Mouse (Mus musculus) cerebellum, postnatal 4 days (tissue): ENCODE data around the gene Phf12.
"Not testable (repeated sequence)": the region's sequence is repeated elsewhere in the genome, so short reads cannot be mapped to it uniquely, and the experiment has no call there.

ENCODE experiments used
- DNase-seq, 2 experiments: peaks; one replicate each; pipeline ENCODE4 v3.0.0; 2022; ENCODE audit warnings: low spot score in 2 of 2, mixed read lengths in 1 of 2

The Phf12 gene

GRCm38 (mm10) chr11:78031947-78032808 lies 49.6 kb downstream of the Phf12 start, which contains the start of gene Dhrs13:
Gene Dhrs13, plus strand, starts transcription at chr11:78032280.
- DNase-seq: peak; percentile 76 to 93

GRCm38 (mm10) chr11:78032809-78033195 lies 50.2 kb downstream of the Phf12 start:
- no peak for DNase-seq

DNA sequence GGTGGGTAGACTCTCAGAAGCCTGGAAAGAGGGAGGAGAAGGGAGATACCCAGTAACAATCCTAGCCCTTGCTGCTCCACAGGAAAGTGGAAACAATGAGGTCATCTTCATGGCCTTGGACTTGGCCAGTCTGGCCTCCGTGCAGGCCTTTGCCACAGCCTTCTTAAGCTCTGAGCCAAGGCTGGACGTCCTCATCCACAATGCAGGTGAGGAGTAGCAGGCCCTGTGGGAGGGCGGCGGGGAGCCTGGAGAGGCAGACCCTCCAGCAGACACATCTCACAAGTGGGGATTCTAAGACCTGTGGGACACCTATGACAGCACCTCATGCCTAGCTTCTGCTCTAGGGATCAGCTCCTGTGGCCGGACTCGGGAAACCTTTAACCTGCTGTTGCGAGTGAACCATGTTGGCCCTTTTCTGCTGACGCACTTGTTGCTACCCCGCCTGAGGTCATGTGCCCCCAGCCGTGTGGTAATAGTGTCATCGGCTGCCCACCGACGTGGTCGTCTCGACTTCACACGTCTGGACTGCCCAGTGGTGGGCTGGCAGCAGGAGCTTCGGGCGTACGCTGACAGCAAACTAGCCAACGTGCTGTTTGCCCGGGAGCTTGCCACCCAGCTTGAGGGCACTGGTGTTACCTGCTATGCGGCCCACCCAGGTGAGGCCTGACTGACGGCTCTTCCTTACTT lies 51.5 kb downstream of the Phf12 start:
- no peak for DNase-seq

DNA sequence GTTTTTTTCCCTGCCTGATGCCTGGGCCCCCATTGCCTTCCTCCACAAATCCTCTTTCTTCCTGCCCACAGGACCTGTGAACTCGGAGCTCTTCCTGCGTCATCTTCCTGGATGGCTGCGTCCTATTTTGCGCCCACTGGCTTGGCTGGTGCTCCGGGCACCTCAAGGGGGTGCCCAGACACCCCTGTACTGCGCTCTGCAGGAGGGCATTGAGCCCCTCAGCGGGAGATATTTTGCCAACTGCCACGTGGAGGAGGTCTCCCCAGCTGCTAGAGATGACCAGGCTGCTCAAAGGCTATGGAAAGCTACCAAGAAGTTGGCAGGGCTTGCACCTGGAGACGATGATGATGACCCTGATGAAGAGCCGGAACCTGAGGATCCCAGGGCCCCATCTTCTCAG lies 54.2 kb downstream of the Phf12 start:
- DNase-seq: no peak

- peak in 1 of 2 experiments; percentile 68 for DNase-seq
Measured at GRCm38 (mm10) chr11:78037831-78038752, 55.5 kb downstream of the Phf12 start, which contains the start of gene Flot2. Gene Flot2, plus strand, starts transcription at chr11:78037931.

GRCm38 (mm10) chr11:78040878-78041277 lies 58.3 kb downstream of the Phf12 start:
- DNase-seq: no peak

- not testable (repeated sequence) for DNase-seq
Measured at GRCm38 (mm10) chr11:78042290-78042870, 59.8 kb downstream of the Phf12 start.

- peak in 1 of 2 experiments; percentile 71 for DNase-seq
Measured at GRCm38 (mm10) chr11:78044758-78045251, 62.3 kb downstream of the Phf12 start.

DNA sequence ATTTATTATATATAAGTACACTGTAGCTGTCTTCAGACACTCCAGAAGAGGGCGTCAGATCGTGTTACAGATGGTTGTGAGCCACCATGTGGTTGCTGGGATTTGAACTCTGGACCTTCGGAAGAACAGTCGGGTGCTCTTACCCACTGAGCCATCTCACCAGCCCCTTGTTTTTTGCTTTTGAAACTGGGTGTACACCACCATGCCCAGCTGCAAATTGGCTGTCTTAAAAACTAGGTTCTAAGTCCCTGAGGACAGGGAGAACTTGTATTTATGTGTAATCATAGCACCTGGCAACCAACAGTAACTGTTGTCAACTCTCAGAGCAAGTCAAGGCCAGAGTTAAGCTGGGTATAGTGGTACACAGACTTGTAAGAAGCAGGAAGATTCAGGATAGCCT lies 66.1 kb downstream of the Phf12 start:
- DNase-seq: not testable (repeated sequence)

GRCm38 (mm10) chr11:78053078-78053477 lies 70.5 kb downstream of the Phf12 start:
- DNase-seq: no peak

- DNase-seq: no peak
Measured at GRCm38 (mm10) chr11:78056946-78057345, 74.4 kb downstream of the Phf12 start.

- peak; percentile 50 to 73 for DNase-seq
Measured at GRCm38 (mm10) chr11:78059833-78060757, 77.5 kb downstream of the Phf12 start.

DNA sequence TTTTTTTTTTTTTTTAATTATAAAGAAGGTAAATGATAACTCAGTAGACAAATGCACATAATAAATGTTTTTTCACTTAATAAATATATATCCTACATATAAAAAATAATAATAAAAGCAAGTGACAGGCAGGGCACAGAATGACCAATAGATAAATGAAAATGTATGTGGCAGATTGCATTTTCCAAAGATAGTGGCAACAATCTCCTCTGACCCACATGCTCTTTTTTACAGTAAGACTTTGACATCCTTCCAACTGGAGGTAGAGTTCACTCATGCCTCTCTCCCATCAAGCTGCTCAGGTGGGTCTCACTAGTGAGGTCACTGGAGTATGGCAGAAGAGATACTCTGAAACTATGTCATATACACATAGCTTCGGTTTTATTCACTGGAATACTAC lies 80.0 kb downstream of the Phf12 start:
- no peak for DNase-seq

GRCm38 (mm10) chr11:78065906-78066305 lies 83.4 kb downstream of the Phf12 start:
- no peak for DNase-seq

GRCm38 (mm10) chr11:78066641-78067040 lies 84.1 kb downstream of the Phf12 start:
- no peak for DNase-seq

- DNase-seq: no peak
Measured at GRCm38 (mm10) chr11:78067566-78067965, 85.0 kb downstream of the Phf12 start.

DNA sequence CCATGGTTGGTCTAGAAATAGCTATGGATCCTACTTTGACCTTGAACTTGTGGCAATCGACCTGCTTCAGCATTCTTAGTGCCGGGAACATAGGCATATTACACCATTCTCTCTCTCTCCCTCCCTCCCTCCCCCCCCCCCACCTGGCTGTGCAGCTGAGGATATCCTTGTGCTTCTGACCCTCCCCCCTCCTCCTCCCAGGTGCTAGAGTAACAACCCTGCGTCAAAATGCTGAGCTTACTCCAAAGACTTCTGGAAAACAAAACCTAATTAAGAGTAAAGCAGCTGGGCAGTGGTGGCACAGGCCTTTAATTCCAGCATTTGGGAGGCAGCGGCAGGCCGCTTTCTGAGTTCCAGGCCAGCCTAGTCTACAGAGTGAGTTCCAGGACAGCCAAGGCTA lies 86.6 kb downstream of the Phf12 start:
- no peak for DNase-seq

DNA sequence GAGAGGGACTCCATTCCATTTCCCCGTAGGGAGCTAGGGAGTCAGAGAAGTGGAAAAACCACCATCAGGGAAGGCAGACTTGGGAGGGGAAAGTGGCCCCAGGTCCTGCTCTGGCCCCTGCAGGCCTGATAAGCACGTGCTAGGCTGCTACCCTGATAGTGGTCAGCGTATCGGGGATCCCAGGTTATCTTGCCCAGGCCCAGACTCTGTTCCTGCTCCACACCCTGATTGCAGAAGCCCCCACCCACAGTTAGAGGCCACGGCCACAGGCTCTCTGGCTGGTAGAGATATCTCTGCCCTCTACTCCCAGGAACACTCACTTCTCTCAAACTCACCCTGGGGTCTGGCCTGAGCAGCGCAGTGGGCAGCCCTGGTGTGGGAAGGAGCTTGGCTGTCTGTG lies 87.1 kb downstream of the Phf12 start:
- DNase-seq: no peak

GRCm38 (mm10) chr11:78071938-78072337 lies 89.4 kb downstream of the Phf12 start:
- no peak for DNase-seq
